Mouse (Mus musculus) embryonic fibroblast, embryonic 13.5 days (primary cell): ENCODE results near the gene Ccer1.

Experiments
- CTCF ChIP-seq: IDR thresholded peaks from 2 replicates; pipeline ENCODE4 v1.5.1; 2011; ENCODE audit warnings: mild to moderate bottlenecking, control low read depth, low read length, moderate library complexity, borderline replicate concordance; ENCODE audit not compliant: insufficient read depth
- POLR2A ChIP-seq: IDR thresholded peaks from 2 replicates; pipeline ENCODE4 v1.6.1; 2011; ENCODE audit warnings: low read depth, mild to moderate bottlenecking, control low read depth, low read length, moderate library complexity

- TF ChIP-seq POLR2A (no peak), CTCF (no peak)
These were observed 19.8 kb downstream of the Ccer1 start for GRCm38 (mm10) chr10:97712687-97713086.
